Mouse (Mus musculus): ENCODE measurements around the gene Carns1.

- TF ChIP-seq POLR2A (IDR thresholded peaks at IDR 0.05; ENCODE audit: control insufficient read depth, low read depth, low read length): no peak
- TF ChIP-seq CTCF (IDR thresholded peaks at IDR 0.05; ENCODE audit: control insufficient read depth, insufficient read depth, insufficient replicate concordance, low read depth, low read length): no peak
Observed at GRCm38 (mm10) chr19:4187303-4187702, 12.0 kb upstream of the Carns1 start.

Data from testis, adult 2 months (tissue).